Mouse (Mus musculus) midbrain, embryonic 15.5 days (tissue): ENCODE measurements around the gene Igfbp5. TPM values are rescaled to one million over a fixed set of nuclear protein-coding genes. Genes with fewer than 3 reads are reported as not detected.

Source experiments
- ATAC-seq: fragments of 200-750 bp; cut with Nextera tagmentation; replicated peaks from 2 replicates; pipeline ENCODE4 v1.8.0; 2017; ENCODE audit warnings: moderate TSS enrichment
- H3K27ac ChIP-seq: fragments of 300-500 bp; sonication (generic); 2 replicates; pipeline ENCODE4 v1.5.1; 2015; ENCODE audit warnings: mild to moderate bottlenecking, inconsistent platforms
- H3K27me3 ChIP-seq: fragments of 300-500 bp; sonication (generic); replicated peaks from 2 replicates; pipeline ENCODE4 v1.6.1; 2015; ENCODE audit warnings: inconsistent platforms
- H3K36me3 ChIP-seq: fragments of 300-500 bp; sonication (generic); replicated peaks from 2 replicates; pipeline ENCODE4 v1.6.1; 2015; ENCODE audit warnings: inconsistent platforms
- H3K4me1 ChIP-seq: fragments of 300-500 bp; sonication (generic); 2 replicates; pipeline ENCODE4 v1.6.1; 2015; ENCODE audit warnings: inconsistent platforms
- H3K4me2 ChIP-seq: fragments of 300-500 bp; sonication (generic); 2 replicates; pipeline ENCODE4 v1.6.1; 2015; ENCODE audit warnings: inconsistent platforms, mild to moderate bottlenecking, moderate library complexity
- H3K4me3 ChIP-seq: fragments of 300-500 bp; sonication (generic); 2 replicates; pipeline ENCODE4 v1.5.1; 2015; ENCODE audit warnings: mild to moderate bottlenecking, inconsistent platforms
- H3K9ac ChIP-seq: fragments of 300-500 bp; sonication (generic); 2 replicates; pipeline ENCODE4 v1.6.1; 2015; ENCODE audit warnings: mild to moderate bottlenecking, inconsistent platforms
- H3K9me3 ChIP-seq: fragments of 300-500 bp; sonication (generic); 2 replicates; pipeline ENCODE4 v1.6.1; 2016; ENCODE audit warnings: inconsistent platforms
- WGBS: fragments of 180-500 bp; shearing (Covaris S2); methylation state at CpG from one replicate; pipeline ENCODE4 v1.1.7; 2015; ENCODE audit warnings: mixed read lengths; 5-methylcytosine and 5-hydroxymethylcytosine counted together
- polyA plus RNA-seq: library from polyadenylated mRNA; unstranded; fragments of >200 nt; fragmentation: Nextera tagmentation; extraction: Ambion mirVana; gene quantifications from 2 replicates; pipeline ENCODE4 v1.2.1, GENCODE M21; 2015

Igfbp5 gene
- polyA plus RNA-seq, 1 experiment from 2014 or later = 39.6 TPM

- Histone ChIP-seq H3K4me2 (no peak overlapping the region), H3K4me3 (no peak overlapping the region), H3K27me3 (no peaks in the 10 kb centered on the region), H3K4me1 (peaks cover 16% of the 10 kb centered on the region), H3K9ac (no peak overlapping the region), H3K36me3 (peaks cover 6% of the 10 kb centered on the region; the same call in 1 of the 2 replicates), H3K27ac (no peak overlapping the region), H3K9me3 (no peaks in the 10 kb centered on the region)
- ATAC-seq = peak; percentile 61
- WGBS = 42% methylated on average over 10 of the region's 10 CpGs
Observed at GRCm38 (mm10) chr1:72854337-72855237, 20.1 kb downstream of the Igfbp5 start.

- Histone ChIP-seq H3K27ac (no peak overlapping the region), H3K4me3 (no peak overlapping the region), H3K27me3 (no peaks in the 10 kb centered on the region), H3K9me3 (no peaks in the 10 kb centered on the region), H3K36me3 (peaks cover 6% of the 10 kb centered on the region; the same call in 1 of the 2 replicates), H3K9ac (no peak overlapping the region), H3K4me2 (no peak overlapping the region), H3K4me1 (peaks cover 10% of the 10 kb centered on the region)
- 87% methylated on average over 1 of the region's 1 CpGs for WGBS
- no peak for ATAC-seq
Observed at GRCm38 (mm10) chr1:72853759-72854158, 20.9 kb downstream of the Igfbp5 start.

- H3K4me2 ChIP-seq = no peak overlapping the region
- no peaks in the 10 kb centered on the region for H3K27me3 ChIP-seq
- ATAC-seq = no peak
- H3K27ac ChIP-seq = no peak overlapping the region
- no peaks in the 10 kb centered on the region for H3K4me1 ChIP-seq
- no peaks in the 10 kb centered on the region for H3K9me3 ChIP-seq
- H3K36me3 ChIP-seq = peaks cover 6% of the 10 kb centered on the region; the same call in 1 of the 2 replicates
- 94% methylated on average over 8 of the region's 8 CpGs for WGBS
- H3K4me3 ChIP-seq = no peak overlapping the region
- no peak overlapping the region for H3K9ac ChIP-seq
Observed at GRCm38 (mm10) chr1:72849037-72849436, 25.6 kb downstream of the Igfbp5 start.

GRCm38 (mm10) chr1:72847849-72848380, 26.8 kb downstream of the Igfbp5 start:
- WGBS = 91% methylated on average over 4 of the region's 4 CpGs

GRCm38 (mm10) chr1:72844675-72845074, 30.0 kb downstream of the Igfbp5 start:
- Histone ChIP-seq H3K27ac (no peak overlapping the region), H3K4me3 (no peak overlapping the region), H3K4me2 (no peak overlapping the region), H3K9ac (no peak overlapping the region), H3K4me1 (no peaks in the 10 kb centered on the region), H3K27me3 (no peaks in the 10 kb centered on the region), H3K36me3 (no peaks in the 10 kb centered on the region), H3K9me3 (no peaks in the 10 kb centered on the region)
- no peak for ATAC-seq
- WGBS = 93% methylated on average over 6 of the region's 6 CpGs

More at GRCm38 (mm10) chr1:72847849-72848380, 26.8 kb downstream of the Igfbp5 start:
- ATAC-seq = no peak
- H3K9ac ChIP-seq = no peak overlapping the region
- H3K27me3 ChIP-seq = no peaks in the 10 kb centered on the region
- no peak overlapping the region for H3K27ac ChIP-seq
- no peak overlapping the region for H3K4me2 ChIP-seq
- peaks cover 6% of the 10 kb centered on the region; the same call in 1 of the 2 replicates for H3K36me3 ChIP-seq
- no peaks in the 10 kb centered on the region for H3K4me1 ChIP-seq
- no peaks in the 10 kb centered on the region for H3K9me3 ChIP-seq
- H3K4me3 ChIP-seq = no peak overlapping the region

GRCm38 (mm10) chr1:72842666-72843459, 31.8 kb downstream of the Igfbp5 start:
- Histone ChIP-seq H3K4me2 (no peak overlapping the region), H3K36me3 (no peaks in the 10 kb centered on the region), H3K27me3 (no peaks in the 10 kb centered on the region), H3K27ac (no peak overlapping the region), H3K9me3 (no peaks in the 10 kb centered on the region), H3K9ac (no peak overlapping the region), H3K4me3 (no peak overlapping the region), H3K4me1 (no peaks in the 10 kb centered on the region)
- no peak for ATAC-seq
- WGBS = 85% methylated on average over 18 of the region's 18 CpGs

- WGBS = 91% methylated on average over 7 of the region's 7 CpGs
- ATAC-seq = no peak
Observed at GRCm38 (mm10) chr1:72839791-72840190, 34.9 kb downstream of the Igfbp5 start.

GRCm38 (mm10) chr1:72839356-72839755, 35.3 kb downstream of the Igfbp5 start:
- Histone ChIP-seq H3K4me1 (no peaks in the 10 kb centered on the region), H3K9me3 (no peaks in the 10 kb centered on the region), H3K4me3 (no peak overlapping the region), H3K4me2 (no peak overlapping the region), H3K9ac (no peak overlapping the region), H3K27ac (no peak overlapping the region), H3K36me3 (no peaks in the 10 kb centered on the region), H3K27me3 (no peaks in the 10 kb centered on the region)
- ATAC-seq = no peak
- 82% methylated on average over 8 of the region's 8 CpGs for WGBS

More at GRCm38 (mm10) chr1:72839791-72840190, 34.9 kb downstream of the Igfbp5 start:
- Histone ChIP-seq H3K9ac (no peak overlapping the region), H3K36me3 (no peaks in the 10 kb centered on the region), H3K27me3 (no peaks in the 10 kb centered on the region), H3K4me3 (no peak overlapping the region), H3K9me3 (no peaks in the 10 kb centered on the region), H3K4me1 (no peaks in the 10 kb centered on the region), H3K4me2 (no peak overlapping the region), H3K27ac (no peak overlapping the region)

GRCm38 (mm10) chr1:72833563-72833962, 41.1 kb downstream of the Igfbp5 start:
- peaks cover 13% of the 10 kb centered on the region for H3K4me1 ChIP-seq
- no peaks in the 10 kb centered on the region for H3K9me3 ChIP-seq
- no peaks in the 10 kb centered on the region for H3K36me3 ChIP-seq
- H3K27ac ChIP-seq = no peak overlapping the region
- no peaks in the 10 kb centered on the region for H3K27me3 ChIP-seq
- no peak overlapping the region for H3K4me3 ChIP-seq
- no peak overlapping the region for H3K9ac ChIP-seq
- ATAC-seq = no peak
- no peak overlapping the region for H3K4me2 ChIP-seq
- WGBS = 66% methylated on average over 4 of the region's 4 CpGs

GRCm38 (mm10) chr1:72832715-72833153, 42.0 kb downstream of the Igfbp5 start:
- H3K4me2 ChIP-seq = no peak overlapping the region
- peak overlapping the region; percentile 45; the same call in 1 of the 2 replicates for H3K27ac ChIP-seq
- no peaks in the 10 kb centered on the region for H3K9me3 ChIP-seq
- no peaks in the 10 kb centered on the region for H3K36me3 ChIP-seq
- H3K9ac ChIP-seq = no peak overlapping the region
- ATAC-seq = peak; percentile 55; the same call in 1 of the 2 replicates
- H3K4me1 ChIP-seq = peaks cover 20% of the 10 kb centered on the region
- 56% methylated on average over 3 of the region's 3 CpGs for WGBS
- no peak overlapping the region for H3K4me3 ChIP-seq
- H3K27me3 ChIP-seq = no peaks in the 10 kb centered on the region

GRCm38 (mm10) chr1:72830485-72830884, 44.2 kb downstream of the Igfbp5 start:
- H3K36me3 ChIP-seq = no peaks in the 10 kb centered on the region
- H3K4me3 ChIP-seq = no peak overlapping the region
- H3K27ac ChIP-seq = no peak overlapping the region
- peaks cover 42% of the 10 kb centered on the region for H3K4me1 ChIP-seq
- ATAC-seq = no peak
- no peaks in the 10 kb centered on the region for H3K9me3 ChIP-seq
- H3K27me3 ChIP-seq = no peaks in the 10 kb centered on the region
- WGBS = 93% methylated on average over 2 of the region's 2 CpGs
- H3K4me2 ChIP-seq = no peak overlapping the region
- no peak overlapping the region for H3K9ac ChIP-seq

GRCm38 (mm10) chr1:72828843-72829242, 45.8 kb downstream of the Igfbp5 start:
- no peak for ATAC-seq
- Histone ChIP-seq H3K4me3 (no peak overlapping the region), H3K9me3 (no peaks in the 10 kb centered on the region), H3K4me2 (no peak overlapping the region), H3K27ac (no peak overlapping the region), H3K4me1 (peaks cover 47% of the 10 kb centered on the region), H3K36me3 (no peaks in the 10 kb centered on the region), H3K27me3 (no peaks in the 10 kb centered on the region), H3K9ac (no peak overlapping the region)
- 97% methylated on average over 5 of the region's 5 CpGs for WGBS
